Mouse (Mus musculus): ENCODE measurements around the gene Haus3.
A peak's percentile ranks its signal among the peaks of the same experiment; 100 is the strongest.

The Haus3 gene

DNA sequence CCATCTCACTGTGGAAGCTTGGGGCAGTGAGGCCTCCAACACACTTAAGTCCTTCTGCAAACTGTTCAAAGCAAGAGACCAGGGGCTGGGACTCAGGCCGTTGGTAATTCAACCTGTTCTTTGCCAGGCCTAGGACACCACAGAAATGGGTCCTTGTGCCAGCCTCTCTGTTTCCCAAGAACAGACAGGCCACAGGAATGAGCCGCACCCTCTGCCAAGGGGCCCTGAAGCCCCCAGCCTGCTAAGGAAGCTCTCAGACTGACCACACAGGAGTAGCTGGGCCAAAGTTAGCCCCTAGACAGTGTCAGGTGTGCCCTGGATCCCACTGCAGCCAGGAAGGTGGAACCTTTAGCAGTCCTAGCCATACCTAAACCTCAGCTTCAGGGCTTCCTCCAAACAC, 17.1 kb upstream of the Haus3 start:
- peak in 1 of 2 experiments; percentile 47 for DNase-seq

DNA sequence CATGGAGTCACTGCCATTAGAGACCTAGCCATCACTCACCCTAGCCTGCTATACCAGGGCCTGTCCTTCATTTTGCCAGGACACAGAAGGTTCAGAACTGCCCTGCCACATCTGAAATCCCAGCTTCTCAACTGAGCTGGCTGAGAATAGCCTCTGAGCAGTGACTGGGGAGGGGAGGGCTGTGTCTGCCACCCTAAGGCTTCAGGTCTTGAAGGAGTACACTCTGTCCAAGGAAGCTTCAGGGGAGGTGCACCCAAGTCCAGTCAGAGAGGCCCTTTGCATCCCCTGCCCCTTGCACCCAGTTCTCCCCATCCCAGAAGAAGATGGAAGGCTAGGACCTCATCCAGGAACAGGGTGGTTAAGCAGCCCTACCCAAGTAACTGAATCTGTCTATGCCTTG, 16.5 kb upstream of the Haus3 start:
- peak in 1 of 2 experiments; percentile 17 for DNase-seq

DNA sequence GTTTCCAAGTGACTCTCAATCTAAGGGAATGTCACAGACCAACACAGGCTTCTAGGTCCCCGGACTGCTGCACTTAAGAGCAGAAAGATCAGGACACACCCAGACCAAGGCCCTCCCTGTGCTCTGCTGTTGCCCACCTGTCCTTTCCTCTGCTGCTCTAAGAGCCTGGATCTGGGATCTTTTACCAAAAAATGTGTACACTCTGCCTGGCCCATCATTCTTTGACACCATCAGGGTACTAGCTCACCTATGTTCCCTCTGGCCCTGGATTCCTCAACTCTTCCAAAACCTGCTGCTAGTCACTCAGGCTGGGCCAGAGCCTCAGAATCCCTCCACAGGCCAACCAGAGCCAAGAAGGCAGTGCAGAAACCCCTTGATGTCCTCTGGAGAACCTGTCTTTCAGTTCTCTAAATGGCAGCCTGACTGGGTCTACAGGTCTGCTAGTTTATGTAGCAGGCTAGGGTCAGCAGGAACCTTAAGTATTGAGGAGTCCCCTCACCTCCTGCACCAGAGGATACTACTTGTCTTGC, 15.8 kb upstream of the Haus3 start:
- peak; percentile 3 to 13 for DNase-seq

DNA sequence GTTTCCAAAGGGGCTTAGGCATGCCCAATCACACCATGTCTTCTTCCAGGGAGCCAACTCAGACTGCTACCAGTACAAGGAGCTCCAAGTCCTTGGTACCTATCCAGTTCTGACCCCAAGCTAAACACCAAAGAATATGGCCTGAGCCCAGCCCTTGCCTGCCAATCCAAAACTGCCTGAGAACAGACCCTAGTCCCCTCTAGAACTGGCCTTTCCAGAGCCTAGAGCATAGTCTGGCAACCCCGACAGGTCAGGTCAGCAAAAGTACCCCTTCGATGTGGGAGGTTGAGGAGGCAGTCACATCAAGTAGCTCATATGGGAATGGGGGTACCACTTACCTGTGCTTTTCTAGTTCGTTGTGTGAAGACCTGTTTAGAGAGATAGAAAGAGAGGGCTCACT, 14.6 kb upstream of the Haus3 start:
- DNase-seq = peak; percentile 3 to 12

DNA sequence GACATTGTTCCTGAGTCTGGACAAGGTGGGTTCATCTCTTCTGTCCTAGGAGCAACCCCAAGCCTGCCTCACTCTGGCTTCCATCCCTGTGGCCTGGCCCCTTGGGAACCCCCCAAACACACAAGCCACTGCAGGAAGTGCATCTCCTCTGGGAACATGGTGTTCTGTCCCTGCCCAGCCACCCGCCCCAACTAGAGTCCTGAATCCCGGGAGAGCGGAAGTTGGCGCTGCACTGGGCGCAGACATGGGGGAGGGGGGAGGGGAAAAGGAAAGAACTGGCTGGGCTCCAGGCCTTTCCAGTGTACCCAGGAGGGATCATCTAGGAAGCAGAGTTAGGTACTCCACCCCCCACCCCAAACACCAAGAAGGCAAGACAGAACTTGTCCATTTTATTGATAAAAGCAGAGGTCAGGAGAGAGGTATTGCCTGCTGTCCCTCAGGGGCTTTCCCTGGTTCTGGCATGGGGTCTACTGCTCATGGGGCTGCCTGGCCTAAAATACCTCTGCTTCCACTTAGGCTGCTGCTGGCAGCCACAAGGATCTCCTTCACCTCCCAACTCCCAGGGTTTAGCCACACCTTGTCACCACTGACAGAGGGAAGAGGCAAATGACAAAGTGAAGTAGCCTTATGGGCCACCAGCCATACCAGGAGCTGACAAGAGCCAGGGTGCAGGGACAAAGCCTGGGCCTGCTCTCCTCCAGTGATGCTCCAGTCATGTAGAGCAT, 14.0 kb upstream of the Haus3 start:
- peak; percentile 59 to 80 for DNase-seq

DNA sequence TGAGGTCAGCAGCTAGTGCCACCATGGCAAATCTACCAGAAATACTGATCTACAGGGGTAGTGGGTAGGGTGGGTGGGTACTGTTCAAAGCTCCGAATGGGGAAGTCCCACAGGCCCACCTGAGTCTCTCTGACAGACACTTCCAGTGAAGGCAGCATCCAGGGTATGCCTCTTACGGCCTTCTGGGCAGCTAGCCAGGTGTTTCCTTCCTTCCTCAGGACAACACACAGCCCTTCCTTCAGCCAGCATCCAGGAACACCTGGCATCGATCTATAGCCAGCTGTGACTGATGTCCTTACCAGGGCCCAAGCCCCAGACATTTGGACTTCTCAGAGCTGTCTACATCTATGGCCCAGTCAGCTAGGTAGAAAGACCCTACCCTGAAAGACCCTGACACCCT, 13.2 kb upstream of the Haus3 start:
- peak; percentile 10 to 26 for DNase-seq

DNA sequence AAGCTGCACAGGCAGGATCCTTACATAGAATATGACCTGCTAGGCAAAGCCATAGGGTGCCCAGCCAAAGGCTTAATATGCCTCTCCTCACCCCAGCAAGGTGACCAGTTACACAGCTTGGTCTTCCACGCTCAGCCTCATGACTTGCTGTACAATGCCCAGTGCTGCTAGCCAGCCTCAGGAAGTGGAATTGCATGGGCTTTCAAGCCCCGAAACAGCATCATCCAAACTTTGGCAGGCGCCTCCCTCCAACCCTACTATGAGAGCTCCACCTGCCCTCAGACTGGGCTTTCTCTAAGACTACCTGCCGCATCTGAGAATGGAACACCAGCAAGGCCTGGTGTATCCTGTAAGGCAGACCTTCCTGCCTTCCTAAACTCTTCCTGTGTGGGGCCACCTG, 8.5 kb upstream of the Haus3 start:
- peak in 1 of 2 experiments; percentile 2 for DNase-seq

DNA sequence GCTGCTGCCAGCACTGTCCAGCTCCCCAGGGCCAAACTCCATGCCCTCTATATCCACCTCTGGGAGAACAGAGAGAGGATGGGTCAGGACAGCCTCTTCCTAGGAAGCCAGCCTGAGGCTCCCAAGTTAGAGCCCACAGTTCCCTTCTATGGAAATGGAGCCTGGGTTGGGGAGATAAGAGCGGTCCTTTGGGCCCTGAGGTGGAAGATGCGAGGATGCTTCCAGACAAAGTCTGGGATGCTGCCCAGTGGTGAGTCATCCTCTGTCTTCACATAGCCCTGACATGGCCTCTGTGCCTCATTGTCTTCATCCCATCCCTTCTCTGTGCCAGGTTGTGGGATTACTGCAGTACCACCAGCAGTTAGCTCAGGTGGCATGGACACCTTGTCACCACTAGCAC, 7.8 kb upstream of the Haus3 start:
- peak in 1 of 2 experiments; percentile 3 for DNase-seq

DNA sequence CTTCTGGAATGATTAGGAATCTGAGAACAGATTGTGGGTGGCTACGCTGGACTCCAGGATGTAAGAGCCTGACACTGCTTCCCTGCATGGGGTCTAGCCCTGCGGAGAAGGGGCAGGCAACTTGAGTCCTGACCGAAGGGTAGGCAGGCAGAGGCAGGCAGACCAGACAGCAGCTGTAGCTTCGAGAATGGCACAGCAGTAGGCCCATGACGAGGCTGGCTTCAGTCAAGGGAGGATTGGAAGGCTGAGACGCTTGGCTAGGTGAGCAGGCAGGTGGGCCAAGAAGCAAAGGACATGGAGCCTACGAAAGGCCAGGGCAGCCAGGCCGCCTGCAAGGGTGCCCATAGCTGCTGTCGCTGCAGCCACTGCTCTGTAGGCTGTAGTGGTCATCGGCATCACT, 7.4 kb upstream of the Haus3 start:
- DNase-seq = peak; percentile 3 to 19

DNA sequence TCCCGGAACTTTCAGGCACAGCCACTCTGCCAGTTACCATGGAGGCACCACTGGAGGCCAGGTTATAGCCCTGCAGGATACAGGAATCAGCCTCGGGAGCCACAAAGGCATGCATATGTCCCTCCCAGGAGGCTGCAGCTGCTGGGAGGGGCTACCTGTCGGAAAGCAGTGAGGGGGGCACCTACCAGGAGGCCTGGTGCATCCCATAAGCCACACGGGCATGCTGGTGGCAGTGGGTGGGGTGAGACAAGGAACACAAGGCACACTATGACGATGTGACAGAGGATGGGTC, 6.0 kb upstream of the Haus3 start:
- peak; percentile 3 to 19 for DNase-seq

DNA sequence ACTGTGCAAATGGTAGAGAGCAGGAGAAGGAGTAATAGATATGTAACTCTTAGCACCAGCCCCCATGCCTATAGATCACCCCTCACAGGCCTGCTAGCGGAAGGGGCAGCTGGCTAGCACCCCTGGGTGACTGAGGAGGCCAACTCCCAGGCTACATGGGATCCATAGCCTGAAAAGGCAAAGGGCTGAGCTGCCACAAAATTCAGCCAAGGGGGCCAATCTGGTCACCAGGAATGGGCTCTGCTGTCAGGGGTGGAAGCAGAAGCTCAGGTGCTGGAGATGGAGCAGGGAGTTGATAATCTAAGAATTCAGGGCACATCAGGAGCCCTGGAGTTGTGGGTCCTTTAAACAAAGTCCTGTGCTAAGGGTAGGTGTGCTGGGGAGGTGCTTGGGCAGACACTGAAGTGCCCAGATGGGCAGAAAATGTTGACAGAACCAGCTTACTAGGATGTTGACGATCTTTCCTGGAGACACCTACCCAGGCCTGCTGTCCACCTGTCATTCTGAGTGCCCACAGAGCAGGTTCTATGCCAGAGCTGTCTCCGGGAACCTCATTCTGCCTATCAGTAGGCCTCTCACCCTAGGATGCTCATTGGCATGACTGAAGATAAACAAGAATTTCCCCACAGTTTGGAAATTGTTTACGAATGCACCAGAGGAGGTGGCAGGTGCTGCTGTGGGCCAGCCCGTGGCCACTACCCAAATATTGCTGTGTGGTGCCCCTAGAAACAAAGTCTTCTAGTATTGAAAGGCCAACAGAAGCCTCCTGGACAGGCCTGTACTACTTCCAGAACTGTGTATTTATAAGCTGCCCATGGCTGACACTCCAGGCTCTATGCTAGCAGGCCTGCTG, 5.4 kb upstream of the Haus3 start:
- peak in 1 of 2 experiments; percentile 14 for DNase-seq

DNA sequence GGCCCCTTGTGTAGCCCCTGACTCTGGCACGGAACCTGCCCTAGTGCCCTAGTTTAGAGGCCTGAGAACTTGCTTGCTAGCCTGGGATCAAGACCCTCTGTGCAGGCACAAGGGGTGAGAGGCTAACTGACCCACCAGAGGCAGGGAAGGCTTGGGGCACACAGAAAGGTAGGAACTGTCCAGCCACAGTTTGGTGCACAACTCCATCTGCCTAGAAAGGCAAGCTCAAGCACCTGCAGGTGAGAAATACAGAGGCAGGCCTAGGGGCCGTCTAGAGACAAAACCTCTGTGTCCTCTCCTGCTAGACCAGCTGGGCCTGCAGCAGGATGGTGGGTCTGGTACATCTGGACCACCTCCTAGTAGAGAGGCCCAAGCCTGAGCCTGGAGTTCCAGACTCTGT, 4.7 kb upstream of the Haus3 start:
- DNase-seq = no peak

DNA sequence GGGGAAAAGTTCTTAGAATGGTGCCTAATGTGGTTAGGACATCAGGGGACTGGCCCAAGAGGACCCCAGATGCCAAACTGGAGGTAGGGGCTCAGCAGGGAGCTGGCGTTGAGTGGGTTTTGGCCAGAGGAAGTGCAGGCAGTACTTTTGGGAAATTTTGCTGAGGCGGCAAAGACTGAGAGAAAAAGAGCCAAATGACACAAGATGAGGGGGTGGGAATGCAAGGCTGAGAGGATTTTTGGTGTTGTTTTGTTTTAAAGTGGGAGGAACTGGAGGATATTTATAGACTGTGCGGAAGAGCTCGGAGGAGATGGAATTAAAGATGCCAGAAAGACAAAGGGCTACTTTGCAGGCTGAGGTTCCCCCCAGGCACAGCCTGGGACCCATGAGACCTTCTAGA, 1.4 kb upstream of the Haus3 start:
- peak; percentile 32 to 41 for DNase-seq

DNA sequence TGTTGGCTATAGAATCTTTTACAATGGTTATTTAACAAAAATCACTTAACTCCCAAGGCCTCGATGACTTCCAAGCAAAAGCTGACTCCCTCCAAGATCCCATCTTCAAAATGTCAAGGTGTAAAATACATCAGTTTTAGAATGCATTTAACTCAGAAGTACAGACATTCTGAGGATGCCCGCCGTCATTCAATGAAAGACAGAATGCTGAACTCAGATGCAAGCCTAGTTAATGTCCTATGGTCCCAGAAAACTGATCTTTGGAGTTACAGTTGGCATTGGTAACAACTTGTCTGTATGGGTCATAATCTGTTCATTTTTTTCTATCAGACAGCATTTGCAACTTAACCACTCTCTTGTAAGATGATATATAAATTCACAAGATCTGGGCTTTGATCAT, 627 bp upstream of the Haus3 start:
- DNase-seq = no peak

DNA sequence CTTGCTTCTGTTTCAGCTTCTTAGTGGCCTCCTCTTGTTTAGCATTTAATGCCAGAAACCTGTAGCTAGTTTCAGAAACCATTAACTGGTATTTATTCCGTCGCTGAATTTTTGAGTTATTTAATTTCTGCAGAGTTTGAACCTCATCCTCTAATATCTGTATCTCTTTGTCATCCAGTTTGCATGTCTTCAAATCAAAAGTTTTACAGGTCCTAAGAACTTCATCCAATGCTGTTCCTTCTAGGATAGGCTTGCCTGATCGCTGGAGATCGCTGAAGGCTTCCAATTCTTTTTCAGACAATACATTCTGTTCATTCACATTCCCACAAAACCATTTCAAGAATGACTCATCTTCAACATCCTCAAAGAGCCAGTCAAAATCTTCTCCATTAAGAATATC, 1.5 kb downstream of the Haus3 start:
- DNase-seq = no peak

DNA sequence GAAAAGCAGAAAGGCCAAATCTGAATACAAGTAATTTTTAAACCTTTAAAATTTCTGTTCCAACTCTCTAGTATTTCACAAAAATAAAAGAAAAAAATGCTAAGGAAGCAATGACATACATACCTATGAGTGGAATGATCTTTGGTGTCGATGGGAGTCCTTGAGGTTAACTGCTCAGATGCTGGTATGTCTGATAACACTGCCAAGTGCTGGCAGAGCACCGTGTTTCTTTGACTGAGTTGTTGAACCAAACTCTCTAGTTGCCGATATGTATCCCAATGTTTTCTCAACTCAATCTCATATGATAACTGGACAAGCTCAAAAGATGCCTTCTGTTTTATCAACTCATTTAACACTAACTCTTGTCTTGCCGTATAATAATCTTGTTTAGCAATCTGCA, 3.5 kb downstream of the Haus3 start:
- no peak for DNase-seq

DNA sequence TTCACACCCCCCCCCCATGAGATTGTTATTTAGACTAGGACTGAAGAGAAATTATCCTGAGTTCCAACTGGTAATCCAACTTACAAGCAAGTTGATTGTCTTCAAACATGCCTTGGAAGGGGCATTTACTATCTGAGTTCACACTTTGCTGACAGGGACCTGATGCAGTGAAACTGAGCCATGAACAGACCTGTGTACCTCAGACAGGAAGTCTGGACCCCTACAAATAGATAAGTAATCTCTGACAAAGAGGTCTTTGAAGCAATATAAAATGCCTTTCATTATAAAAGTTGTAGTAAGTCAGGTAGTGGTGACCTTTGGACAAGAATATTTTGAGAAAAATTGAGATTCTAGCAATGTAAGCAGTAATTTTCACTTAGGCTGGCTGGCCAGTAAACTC, 20.9 kb downstream of the Haus3 start:
- no peak for DNase-seq

DNA sequence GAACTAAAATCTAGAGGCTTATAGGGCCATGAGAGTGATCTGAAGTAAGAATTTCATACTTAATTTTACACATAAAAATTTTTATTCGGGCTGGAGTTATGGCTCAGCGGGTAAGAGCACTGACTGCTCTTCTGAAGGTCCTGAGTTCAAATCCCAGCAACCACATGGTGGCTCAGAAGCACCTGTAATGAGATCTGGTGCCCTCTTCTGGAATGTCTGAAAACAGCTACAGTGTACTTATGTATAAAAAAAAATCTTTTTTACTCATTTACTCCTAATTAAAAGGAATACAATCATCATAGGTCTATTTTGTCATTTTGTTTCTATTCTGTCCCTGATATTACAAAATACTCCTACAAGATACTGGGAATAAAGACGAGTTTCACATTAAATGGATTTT, 21.8 kb downstream of the Haus3 start:
- no peak for DNase-seq

DNA sequence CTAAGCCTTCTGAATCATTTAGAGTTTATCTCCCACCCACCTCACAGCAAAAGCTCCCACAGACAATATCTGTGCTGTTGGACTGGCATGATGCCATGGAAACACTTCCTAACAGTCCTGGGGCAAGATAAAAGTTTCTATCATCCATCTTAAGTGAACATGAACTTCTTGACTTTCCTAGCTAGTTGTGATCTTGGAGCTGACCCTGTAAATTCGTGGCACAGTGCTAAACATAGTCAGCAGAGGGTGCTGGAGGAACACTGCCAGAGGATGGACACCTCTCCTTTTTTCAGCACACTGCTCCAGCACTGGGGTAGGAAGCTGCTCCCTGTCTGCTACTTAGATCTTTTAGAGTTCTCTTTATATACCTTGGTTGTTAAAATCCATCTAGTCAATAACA, 29.6 kb downstream of the Haus3 start:
- DNase-seq = peak; percentile 25 to 46

DNA sequence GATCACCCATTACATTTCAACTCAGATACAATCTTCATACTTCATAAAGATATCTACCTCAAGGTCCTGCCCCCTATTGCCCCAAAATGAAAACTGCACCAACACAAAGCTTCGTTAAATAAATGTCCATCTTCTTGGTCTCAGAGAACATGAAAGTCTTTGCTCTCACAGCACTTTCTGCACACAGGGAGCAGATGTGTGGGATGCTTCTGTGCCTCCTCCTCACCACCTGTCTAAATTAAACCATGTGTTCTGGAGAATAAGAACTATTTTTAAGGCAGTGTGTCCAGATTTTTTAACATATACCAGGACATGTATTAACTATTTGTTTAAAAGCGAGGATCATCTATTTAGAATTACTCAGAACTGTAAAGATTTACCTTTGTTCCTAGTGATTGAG, 36.6 kb downstream of the Haus3 start:
- no peak for DNase-seq

DNA sequence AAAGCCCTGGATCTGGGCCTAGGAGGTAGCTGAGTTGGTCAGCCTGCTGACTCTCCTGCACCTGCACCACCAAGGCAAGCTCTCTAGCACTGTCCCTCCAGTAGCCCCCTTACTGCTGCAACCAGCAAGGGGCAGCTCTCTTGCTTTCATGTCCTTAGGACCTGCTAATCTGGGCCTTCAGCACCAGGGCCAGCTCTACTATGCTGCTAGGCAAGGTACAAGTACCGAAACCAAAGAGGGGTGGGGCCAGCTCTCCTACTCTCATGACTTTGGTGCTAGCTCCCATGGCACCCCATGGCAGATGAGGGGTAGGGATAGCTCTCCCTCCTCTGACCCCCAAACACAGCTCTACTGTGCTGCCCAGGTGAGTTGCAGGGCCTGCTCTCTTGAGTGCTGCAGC, 45.2 kb downstream of the Haus3 start:
- no peak for DNase-seq

DNA sequence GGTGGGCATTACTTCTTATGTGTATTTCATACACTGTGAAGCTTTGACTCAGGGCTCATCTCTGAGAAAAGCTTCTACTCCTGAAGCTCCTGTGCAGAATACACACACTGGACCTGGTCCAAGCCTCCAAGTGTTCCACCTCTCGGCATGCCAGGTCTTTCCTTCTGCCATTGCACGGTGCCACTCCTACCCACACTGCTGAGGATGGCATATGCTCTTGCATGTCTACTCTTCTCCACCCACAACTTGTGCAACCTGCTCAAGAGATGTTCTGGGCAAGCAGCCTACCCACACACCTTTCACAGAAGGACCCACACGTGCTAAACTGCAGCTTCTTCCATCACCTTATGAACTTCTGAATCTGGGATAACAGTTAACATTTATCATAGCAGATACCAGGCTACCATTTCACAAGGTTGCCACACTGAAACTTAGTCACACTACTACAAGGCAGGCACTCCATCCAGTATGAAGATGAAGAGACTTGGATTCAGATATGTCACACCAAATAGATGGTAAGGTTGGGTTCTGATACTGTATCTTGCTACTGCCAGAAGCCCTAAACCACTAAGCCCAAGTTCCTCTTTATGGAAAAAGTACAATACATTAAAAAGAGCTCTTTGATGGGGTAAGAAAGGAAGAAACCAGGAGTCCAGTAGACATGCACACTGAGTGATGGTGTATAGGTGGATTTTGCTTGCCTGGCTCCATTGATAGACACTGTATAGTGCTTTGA, 50.0 kb downstream of the Haus3 start:
- no peak for DNase-seq

DNA sequence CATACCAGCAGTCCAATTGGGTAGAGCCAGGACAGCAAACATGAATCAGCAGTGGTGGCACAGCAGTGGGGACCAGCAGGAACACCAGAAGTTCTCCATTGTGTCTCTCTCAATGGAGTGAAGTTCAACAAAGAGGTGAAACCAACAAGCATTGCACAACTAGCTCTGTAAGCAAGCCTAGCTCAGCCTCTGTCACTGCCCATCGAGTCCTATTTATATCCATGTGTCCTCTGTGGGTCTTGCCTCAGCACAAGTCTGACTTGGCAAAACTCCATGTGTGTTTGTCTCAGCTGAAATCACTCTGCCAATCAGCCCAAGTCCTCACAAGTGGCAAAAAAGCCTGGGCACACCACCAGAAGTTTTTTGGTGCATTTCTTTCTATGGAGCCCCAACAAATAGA, 63.6 kb downstream of the Haus3 start:
- DNase-seq = peak; percentile 6 to 44

Data from lung, postnatal 4 days (tissue).